Mouse (Mus musculus): Measurements from ENCODE around the gene Nop2.

Nop2 gene

DNA sequence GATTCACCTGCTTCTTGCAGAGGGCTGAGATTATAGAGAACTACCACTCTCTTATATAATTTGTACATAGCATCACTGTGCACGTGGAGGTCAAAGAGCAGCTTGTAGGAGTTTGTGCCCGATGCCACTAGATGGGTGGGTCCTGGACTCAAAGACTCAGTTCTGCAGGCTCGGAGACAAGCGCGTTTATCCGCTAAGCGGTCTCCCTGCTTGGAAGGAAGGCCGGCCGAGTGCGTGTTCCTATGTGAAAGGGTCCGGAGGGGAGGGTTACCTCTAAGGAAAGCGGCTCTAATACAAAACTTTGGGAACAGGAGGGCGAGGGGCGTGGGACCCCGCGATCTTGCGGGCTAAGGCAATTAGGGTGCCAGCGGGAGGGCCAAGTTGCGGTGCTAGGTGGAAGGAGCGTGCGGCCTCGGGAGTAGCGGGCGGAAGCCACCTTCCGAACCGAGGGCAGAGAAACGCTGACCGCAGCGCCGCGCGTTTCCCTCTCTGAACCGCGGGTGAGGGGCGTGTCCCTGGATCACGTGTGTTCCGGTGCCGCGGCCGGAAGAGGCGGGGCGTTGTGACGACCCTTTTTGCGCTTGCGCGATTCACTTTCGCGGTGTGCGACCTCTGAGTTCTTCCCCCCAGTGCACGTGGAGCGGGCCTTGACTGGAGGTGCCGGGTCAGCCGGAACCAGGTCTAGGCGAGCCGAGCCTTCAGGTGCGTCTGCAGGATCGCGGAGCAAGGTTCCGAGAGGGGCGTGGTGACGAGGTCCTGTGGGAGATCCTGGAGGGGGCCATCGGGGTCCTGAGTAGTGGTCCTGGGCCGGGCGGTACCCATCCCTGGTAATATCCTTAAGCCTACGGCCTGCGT lies at the start of gene Nop2:
Gene Nop2, plus strand, starts transcription at position 608 of the 855 bp plus-strand sequence.
- in situ Hi-C loops (cut with MboI; ENCODE audit: low pct_unique_long_range_greater_than_20kb in 1 of 2, low sequenced_read_pairs in 2 of 2, unreplicated experiment in 1 of 2): no loop called here

DNA sequence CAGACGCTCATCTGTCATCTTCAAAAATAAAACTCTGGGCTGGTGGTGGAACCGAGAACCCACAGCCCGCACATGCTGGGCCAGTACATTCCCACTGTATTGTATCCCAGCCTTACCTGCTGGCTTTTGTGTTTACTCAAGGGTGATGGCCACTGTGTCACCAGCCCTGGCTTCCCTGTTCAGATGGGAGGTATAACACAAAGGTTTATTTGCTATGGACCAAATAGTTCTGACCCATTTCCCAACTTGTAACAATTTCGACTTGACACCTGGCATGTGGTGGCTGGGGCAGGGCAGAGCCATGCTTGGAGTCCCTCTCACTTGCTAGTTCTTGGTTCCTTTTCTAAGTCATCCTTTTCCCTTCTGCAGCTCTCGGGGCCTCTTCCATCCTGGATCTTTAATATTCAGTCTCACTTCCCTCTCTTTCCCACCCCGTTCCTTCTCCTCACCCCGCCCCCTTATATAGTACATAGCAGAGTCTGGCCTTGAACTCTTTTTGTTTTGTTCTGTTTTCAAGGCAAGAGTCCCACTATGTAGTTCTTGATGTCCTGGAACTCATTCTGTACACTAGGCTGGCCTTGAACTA lies 48.8 kb upstream of the Nop2 start:
- in situ Hi-C loops (cut with MboI; ENCODE audit: low pct_unique_long_range_greater_than_20kb in 1 of 2, low sequenced_read_pairs in 2 of 2, unreplicated experiment in 1 of 2): no loop called here

DNA sequence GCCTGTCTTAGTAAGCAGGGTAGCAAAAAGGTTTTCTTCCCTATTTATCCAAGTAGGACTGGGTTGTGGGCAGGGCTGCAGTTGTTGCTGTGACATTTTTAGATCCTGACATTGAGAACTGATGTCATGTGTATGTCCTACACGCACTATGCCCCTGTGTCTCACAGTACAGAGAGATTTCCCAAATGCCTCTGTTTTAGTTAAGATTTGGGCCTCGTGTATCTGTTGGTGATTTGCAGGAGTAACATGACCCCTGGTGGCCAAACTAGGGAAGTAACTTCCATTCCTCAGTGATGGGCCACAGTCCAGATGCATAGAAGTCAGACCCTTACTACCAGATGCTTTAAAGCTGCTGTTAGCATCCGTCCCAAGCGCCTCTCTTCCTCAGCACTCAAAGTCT lies 47.3 kb upstream of the Nop2 start:
- in situ Hi-C loops (cut with MboI; ENCODE audit: low pct_unique_long_range_greater_than_20kb in 1 of 2, low sequenced_read_pairs in 2 of 2, unreplicated experiment in 1 of 2): no loop called here

DNA sequence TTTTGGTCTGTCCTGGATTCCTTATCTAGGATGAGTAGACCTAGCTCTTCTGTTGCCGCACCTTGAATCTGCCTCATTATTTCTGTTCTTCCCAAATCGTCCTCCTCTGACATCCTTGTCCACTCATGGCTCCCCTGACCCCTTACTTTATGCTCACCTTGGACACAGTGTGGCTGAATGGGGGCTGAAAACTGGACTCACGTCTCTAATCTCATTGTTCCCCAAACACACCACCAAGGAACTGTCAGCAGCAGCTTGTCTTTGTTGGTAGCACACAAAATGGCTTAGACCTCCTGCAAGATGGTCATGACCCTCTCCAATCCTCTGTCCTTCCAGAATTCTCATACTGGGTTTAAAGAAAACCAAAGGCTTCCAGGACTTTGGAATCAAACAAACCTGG lies 43.8 kb upstream of the Nop2 start:
- in situ Hi-C loops (cut with MboI; ENCODE audit: low pct_unique_long_range_greater_than_20kb in 1 of 2, low sequenced_read_pairs in 2 of 2, unreplicated experiment in 1 of 2): no loop called here

DNA sequence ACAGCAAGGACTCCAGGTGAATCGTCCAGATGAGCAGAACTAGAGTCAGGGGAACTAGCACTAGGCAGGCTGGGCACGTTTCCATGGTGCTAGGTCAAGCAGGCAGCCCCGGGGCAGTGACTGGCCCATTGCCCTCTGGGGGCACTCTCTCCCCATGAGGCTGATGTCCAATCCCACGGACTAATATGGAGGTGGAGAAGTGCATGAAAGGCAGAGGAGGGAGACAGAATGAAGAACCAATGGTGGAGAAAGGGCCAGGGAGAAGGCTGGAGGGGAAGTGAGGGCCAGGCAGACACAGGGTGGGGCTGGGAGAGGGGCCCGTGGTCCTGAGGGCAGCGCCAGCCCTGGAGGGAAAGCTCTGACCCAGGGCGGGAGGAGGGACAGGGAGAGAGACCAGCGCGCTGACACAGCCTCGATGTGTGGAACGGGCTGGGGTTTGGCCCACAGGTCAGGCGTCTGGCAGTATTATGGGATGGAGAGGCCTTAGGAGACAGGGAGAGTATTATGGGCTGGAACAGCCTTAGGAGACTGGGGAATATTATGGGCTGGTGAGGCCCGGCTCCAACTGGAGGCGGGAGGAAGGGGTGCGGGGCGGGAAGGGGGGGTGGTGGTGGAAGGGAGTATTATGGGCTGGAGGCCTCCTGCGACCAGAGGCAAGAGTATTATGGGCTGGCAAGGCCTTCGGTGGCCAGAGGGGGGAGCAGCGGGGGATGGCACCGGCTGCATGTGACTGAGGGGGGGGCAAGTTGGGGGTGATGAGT lies 43.0 kb upstream of the Nop2 start:
- in situ Hi-C loops (cut with MboI; ENCODE audit: low pct_unique_long_range_greater_than_20kb in 1 of 2, low sequenced_read_pairs in 2 of 2, unreplicated experiment in 1 of 2): no loop called here

DNA sequence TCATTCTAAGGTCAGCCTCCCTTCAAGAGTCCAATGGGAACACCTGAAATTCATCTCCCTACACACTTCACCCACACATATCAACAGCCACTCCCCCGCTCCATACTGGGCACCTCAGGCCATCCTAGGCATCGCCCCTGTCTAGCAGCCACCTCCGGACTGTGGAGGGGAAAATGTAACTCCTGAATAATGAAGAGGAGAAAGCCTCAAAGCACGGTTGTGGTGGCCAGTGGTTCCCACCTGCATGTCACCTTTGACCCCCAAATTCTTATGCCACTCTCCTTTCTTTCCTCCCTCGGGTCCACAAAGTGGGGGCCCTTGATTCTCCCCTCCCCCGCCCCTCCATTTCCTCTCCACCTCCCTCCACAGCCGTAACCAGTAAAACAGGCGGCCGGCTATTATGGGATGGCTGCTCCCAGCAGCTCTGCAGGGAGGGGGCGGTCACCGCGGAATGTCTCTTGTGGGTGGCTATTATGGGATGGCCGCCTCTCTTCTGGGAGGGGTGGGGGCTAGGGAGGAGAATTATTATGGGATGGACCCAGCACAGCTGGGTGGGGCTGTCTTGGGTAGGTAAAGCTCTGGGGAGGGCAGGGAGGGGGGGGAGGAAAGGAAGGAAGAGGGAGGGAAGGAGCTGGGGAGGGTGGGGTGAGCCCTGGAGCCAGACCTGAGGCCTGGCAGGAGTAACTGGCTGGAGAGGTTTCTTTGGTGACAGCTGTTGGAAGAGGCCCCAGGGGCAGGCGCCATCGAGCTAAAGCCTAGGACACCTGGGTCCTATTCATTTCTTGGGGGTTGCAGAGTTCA lies 42.0 kb upstream of the Nop2 start:
- in situ Hi-C loops (cut with MboI; ENCODE audit: low pct_unique_long_range_greater_than_20kb in 1 of 2, low sequenced_read_pairs in 2 of 2, unreplicated experiment in 1 of 2): no loop called here

DNA sequence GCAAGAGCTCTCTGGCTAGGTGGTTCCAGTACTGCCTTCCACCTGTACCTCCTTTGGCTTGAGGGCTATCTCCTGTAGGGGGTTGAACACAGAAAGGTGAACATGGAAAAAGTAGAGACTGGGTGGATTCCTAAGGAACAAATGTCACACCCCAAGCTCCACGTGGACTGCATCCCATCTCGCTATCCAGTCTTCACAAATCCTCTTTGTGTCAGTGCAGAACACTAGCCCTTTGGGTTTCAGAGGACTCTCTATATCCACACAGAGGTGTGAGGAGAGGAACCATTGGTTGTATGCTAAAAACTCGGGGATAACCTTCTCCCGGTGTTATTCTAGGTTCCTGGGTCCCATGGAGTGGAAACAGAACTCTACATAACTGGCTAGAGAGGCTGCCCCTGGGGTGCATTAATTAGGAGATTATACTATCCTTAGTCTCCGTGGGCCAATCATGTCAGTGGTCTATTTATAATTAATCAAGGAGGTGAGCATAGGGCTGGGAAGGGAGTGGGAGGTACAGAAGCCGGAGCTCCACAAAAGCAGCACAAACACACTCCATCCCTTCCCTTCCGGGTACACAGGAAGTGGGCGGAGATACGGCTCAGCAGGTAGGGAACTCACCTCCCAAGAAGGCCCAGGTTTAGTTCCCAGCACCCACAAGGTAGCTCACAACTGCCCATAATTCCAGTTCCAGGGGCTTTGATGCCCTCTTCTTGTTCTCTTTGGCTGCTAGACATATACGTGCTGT lies 41.2 kb upstream of the Nop2 start:
- in situ Hi-C loops (cut with MboI; ENCODE audit: low pct_unique_long_range_greater_than_20kb in 1 of 2, low sequenced_read_pairs in 2 of 2, unreplicated experiment in 1 of 2): no loop called here

DNA sequence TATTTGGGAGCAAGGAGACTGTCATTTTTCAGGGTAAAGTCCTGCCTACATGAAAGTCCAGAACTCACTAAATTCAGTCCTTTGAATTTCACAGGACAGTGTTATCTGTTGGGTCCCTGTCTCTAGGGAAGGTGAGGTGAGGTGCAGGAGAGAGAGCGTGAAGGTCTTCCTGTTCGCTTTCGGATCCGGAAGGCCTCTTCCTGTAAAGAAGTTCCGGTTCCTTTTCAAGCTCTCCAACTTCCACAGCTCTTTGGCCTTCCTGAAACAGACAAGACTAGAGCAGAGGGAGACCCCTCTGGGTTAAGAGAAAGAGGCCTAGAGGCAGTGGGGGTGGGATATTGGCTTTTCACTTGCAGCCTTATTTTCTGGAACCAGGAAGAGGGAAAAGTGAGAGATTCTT lies 39.3 kb upstream of the Nop2 start:
- in situ Hi-C loops (cut with MboI; ENCODE audit: low pct_unique_long_range_greater_than_20kb in 1 of 2, low sequenced_read_pairs in 2 of 2, unreplicated experiment in 1 of 2): no loop called here

DNA sequence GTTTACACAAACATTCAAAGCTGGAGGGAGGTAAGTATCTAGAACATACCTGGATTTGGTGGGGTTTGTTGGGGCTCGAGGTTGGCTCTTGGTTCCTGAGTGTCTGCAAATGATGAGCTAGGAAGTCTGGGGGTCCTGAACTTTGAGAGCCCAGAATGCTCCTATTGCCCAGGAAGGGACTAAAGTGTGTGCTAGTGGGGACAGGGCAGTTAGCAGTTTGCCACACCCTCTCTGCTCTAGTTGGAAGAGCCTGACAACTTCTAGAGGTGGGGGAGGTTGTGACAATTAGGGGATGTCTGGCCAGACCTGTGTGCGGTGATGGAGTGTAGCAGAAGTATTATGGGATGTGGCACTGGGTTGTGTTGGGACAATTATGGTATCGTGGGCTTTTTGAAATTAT lies 36.9 kb upstream of the Nop2 start:
- in situ Hi-C loops (cut with MboI; ENCODE audit: low pct_unique_long_range_greater_than_20kb in 1 of 2, low sequenced_read_pairs in 2 of 2, unreplicated experiment in 1 of 2): no loop called here

DNA sequence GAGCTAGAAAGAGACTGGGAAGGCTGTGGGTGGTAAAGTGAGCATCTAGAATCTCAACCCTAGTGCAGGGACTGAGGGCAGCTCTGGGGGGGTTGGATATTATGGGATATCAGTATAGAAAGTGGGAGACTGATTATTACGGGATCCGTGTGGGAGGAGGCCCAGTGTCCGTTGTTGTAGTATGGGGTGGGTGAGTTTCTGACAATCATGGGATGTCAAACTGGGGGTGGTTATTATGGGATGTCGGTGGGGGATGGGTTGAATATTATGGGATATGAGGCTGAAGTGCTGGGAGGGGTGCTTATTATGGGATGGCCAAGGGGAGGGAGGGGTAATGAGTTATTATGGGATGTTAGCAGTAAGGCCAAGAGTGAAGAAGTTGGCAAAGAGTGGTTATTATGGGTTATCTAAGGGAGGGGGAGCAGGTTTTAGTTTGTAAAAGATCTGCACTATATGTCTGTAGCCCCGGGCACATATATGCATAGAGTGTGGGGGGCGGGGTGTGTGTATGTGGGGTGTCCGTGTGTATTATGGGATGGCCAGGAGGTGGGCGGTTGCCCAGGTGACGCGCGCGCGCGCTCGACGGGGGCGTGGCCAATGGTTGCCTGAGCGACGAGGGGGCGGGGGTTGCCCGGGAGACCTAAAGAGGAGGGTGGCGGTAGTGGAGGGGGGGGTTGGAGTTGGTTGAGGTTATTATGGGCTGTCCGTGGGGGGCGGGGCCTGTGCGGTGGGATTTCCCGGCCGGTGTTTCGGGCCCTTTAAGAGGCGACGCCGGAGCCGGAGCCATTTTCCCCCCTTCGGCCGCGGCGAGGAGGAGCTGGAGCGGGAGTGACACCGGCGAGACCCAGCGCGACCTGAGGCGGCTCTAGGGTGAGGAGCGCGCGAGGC lies 36.1 kb upstream of the Nop2 start, which contains the start of gene Chd4:
Gene Chd4, plus strand, starts transcription at position 591 of the 888 bp plus-strand sequence.
- in situ Hi-C loops (cut with MboI; ENCODE audit: low pct_unique_long_range_greater_than_20kb in 1 of 2, low sequenced_read_pairs in 2 of 2, unreplicated experiment in 1 of 2): no loop called here

DNA sequence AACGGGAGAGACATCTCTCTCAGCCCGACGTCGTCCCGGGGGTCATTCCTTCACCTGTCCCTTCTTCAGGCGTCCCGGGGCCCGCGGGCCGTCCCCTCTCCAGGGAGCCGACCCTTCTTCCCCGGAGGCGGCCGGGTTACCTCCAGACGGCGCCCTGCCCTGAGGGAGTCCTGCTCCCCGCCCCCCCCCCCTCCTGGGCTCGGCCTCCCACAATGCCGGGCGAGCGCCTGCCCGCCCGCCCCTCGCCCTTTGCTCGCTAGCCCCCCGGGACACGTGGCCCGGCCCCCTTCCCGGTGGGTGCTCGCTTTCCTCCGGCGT lies 35.5 kb upstream of the Nop2 start:
- in situ Hi-C loops (cut with MboI; ENCODE audit: low pct_unique_long_range_greater_than_20kb in 1 of 2, low sequenced_read_pairs in 2 of 2, unreplicated experiment in 1 of 2): no loop called here

DNA sequence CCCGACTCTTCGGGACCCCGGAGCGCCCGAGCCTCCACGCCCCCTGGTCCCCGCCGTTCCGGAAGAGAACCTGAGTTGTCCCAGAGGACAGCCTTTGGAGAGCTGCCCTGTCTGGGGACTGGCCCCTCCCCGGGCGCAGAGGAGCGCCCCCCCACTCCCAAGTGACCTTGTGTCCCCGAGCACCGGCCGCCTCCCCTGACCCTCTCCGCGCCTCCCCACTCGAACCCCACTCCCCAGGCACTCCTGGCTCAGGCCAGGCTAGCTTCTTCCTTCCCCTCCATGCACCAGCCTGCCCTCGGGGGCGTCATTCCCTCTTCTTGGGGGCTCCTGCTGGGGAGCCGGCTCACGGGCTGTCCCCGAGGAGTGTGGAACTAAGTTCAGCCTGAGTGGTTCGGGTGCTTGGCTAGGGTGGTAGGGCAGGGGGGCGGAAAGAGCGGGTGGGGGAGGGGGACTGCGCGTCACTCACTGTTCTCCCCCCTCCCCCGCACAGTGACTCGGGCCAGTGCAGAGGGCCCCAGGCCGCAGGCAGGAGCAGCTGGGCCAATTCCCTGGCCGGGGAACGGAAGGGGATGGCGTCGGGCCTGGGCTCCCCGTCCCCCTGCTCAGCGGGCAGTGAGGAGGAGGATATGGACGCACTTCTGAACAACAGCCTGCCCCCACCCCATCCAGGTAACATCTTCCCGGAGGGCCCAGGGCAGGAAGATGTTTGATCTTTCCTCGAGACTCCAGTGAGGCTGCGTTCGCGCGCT lies 34.9 kb upstream of the Nop2 start:
- in situ Hi-C loops (cut with MboI; ENCODE audit: low pct_unique_long_range_greater_than_20kb in 1 of 2, low sequenced_read_pairs in 2 of 2, unreplicated experiment in 1 of 2): no loop called here

DNA sequence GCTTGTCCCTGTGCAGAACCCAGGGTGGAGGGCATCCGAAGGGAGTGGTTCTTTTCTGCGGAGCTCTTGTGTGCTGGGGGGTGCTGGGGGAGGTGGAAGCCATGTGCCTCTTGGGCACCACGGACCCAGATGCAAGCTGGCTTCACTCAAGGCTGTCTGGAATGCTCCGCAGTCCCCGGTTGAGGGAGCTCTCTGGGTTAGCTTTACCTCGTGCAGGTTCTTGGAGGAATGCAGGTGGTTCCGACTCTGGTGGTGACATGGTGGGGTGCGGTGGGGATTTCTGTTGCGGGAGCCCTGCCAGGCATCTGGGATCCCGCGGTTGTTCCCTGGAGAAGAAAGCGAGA lies 34.4 kb upstream of the Nop2 start:
- in situ Hi-C loops (cut with MboI; ENCODE audit: low pct_unique_long_range_greater_than_20kb in 1 of 2, low sequenced_read_pairs in 2 of 2, unreplicated experiment in 1 of 2): no loop called here

DNA sequence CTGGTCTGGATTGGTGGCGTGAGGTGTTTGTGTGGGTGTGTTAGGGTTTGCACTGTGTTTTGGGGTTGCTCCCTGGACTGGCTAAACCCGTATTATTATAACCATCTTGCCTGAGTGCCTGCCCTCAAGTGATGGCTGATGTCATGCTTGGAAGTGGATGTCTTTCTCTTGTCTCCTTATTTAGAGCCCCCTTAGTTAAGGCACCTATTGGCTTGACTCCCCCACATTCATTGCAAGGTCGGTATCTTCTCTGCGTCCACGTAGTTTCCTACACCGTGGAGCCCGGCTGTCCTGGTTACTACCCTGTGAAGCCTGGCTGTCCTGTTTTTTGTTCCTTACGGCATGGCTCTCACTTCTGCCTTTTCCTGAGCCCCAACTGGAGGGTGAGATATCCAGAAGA lies 33.8 kb upstream of the Nop2 start:
- in situ Hi-C loops (cut with MboI; ENCODE audit: low pct_unique_long_range_greater_than_20kb in 1 of 2, low sequenced_read_pairs in 2 of 2, unreplicated experiment in 1 of 2): no loop called here

DNA sequence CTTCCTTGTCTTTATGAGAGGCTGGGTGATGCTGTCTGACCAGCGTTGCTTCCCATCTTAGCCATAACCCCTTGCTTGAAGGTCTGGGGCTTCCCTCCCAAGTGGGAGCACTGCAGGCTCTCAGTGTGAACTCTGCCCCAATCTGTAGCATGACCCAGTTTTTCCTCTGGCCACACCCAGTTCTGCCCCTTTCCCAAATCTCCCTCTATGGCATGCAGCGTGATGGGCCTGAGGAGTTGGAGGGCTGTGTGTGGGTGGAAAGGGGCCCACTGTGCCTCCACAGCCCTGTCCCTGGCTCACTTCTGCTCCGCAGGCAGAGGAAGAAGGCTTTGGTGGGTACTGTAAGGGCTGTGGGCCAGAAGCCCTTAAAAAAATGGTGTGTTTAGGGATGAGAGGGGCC lies 33.2 kb upstream of the Nop2 start:
- in situ Hi-C loops (cut with MboI; ENCODE audit: low pct_unique_long_range_greater_than_20kb in 1 of 2, low sequenced_read_pairs in 2 of 2, unreplicated experiment in 1 of 2): no loop called here

DNA sequence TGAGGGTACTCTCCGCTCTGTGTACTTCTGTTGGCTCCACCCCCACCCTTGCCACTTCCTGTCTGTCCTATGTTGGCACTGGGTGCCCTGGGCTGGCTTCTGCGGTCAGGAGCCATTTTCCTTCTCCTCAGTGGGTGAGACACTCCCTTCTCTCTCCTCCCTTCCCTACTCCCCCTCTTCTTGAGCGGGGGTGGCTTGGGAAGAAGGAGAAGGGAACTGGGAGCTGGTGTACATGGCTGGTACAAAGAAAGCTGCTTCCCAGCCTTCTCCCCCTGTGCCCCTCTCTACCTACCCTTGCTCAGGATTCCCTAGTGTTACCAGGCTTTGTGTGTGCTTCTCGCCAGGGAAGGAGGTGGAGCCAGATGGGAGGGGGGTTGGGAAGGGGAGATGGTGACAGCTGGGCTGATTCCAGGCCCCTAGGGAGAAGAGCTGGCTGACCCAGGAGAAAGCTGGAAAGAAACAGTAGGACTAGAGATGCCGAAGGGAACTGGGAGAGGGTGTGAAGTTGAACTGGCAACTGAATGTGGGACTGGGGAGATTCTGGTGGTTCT lies 32.2 kb upstream of the Nop2 start:
- in situ Hi-C loops (cut with MboI; ENCODE audit: low pct_unique_long_range_greater_than_20kb in 1 of 2, low sequenced_read_pairs in 2 of 2, unreplicated experiment in 1 of 2): no loop called here

DNA sequence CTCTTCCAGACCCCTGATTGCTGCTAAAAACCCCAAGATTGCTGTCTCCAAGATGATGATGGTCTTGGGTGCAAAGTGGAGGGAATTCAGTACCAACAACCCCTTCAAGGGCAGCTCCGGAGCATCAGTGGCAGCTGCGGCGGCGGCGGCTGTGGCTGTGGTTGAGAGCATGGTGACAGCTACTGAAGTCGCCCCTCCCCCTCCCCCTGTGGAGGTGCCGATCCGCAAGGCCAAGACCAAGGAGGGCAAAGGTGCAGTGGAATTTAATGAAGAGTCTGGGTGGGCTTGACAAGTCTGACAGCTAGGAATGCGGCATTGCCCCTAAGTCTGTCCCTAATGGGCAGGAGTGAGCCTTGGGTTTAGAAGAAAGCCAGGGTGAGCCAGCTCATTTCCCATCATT lies 30.3 kb upstream of the Nop2 start:
- in situ Hi-C loops (cut with MboI; ENCODE audit: low pct_unique_long_range_greater_than_20kb in 1 of 2, low sequenced_read_pairs in 2 of 2, unreplicated experiment in 1 of 2): no loop called here

All from mouse embryonic stem cell (cell line).